Mouse (Mus musculus): ENCODE results near the gene Rnaseh2a.
A peak's percentile ranks its signal among the peaks of the same experiment; 100 is the strongest.

The Rnaseh2a gene

GRCm38 (mm10) chr8:84984294-84985048, 14.9 kb upstream of the Rnaseh2a start:
- no peak for DNase-seq (ENCODE audit: low spot score)

- DNase-seq (ENCODE audit: low spot score) = peak; percentile 23
Observed at GRCm38 (mm10) chr8:84982499-84983011, 13.0 kb upstream of the Rnaseh2a start.

GRCm38 (mm10) chr8:84981644-84982498, 12.3 kb upstream of the Rnaseh2a start:
- DNase-seq (ENCODE audit: low spot score) = no peak

GRCm38 (mm10) chr8:84980622-84981358, 11.2 kb upstream of the Rnaseh2a start:
- DNase-seq (ENCODE audit: low spot score) = peak; percentile 36

- peak; percentile 92 for DNase-seq (ENCODE audit: low spot score)
Observed at GRCm38 (mm10) chr8:84979599-84980421, 10.2 kb upstream of the Rnaseh2a start.

- peak; percentile 99 for DNase-seq (ENCODE audit: low spot score)
Observed at GRCm38 (mm10) chr8:84978248-84978940, 8.8 kb upstream of the Rnaseh2a start, which contains the start of gene Junb. TSS of gene Junb (minus strand) at chr8:84978718.

GRCm38 (mm10) chr8:84977435-84978247, 8.1 kb upstream of the Rnaseh2a start:
- DNase-seq (ENCODE audit: low spot score) = peak; percentile 86

GRCm38 (mm10) chr8:84976763-84977434, 7.3 kb upstream of the Rnaseh2a start:
- DNase-seq (ENCODE audit: low spot score) = no peak

GRCm38 (mm10) chr8:84976031-84976762, 6.6 kb upstream of the Rnaseh2a start:
- DNase-seq (ENCODE audit: low spot score) = peak; percentile 96

- peak; percentile 87 for DNase-seq (ENCODE audit: low spot score)
Observed at GRCm38 (mm10) chr8:84975434-84975833, 5.9 kb upstream of the Rnaseh2a start.

- peak; percentile 31 for DNase-seq (ENCODE audit: low spot score)
Observed at GRCm38 (mm10) chr8:84974543-84975142, 5.1 kb upstream of the Rnaseh2a start.

GRCm38 (mm10) chr8:84973803-84974542, 4.4 kb upstream of the Rnaseh2a start:
- DNase-seq (ENCODE audit: low spot score) = peak; percentile 66

- no peak for DNase-seq (ENCODE audit: low spot score)
Observed at GRCm38 (mm10) chr8:84973079-84973478, 3.5 kb upstream of the Rnaseh2a start.

- DNase-seq (ENCODE audit: low spot score) = no peak
Observed at GRCm38 (mm10) chr8:84970913-84971312, 1.3 kb upstream of the Rnaseh2a start.

GRCm38 (mm10) chr8:84970135-84970790, 696 bp upstream of the Rnaseh2a start:
- DNase-seq (ENCODE audit: low spot score) = no peak

- DNase-seq (ENCODE audit: low spot score) = no peak
Observed at GRCm38 (mm10) chr8:84968650-84969049, 917 bp downstream of the Rnaseh2a start.

Measured in T-cell, adult 2 months (primary cell).